Mouse (Mus musculus): Measurements from ENCODE around the gene Slc6a11. TPM values are rescaled to one million over a fixed set of nuclear protein-coding genes. Genes with fewer than 3 reads are reported as not detected.

Slc6a11 gene
- total and polyA plus RNA-seq, 3 experiments, result not detected

DNA sequence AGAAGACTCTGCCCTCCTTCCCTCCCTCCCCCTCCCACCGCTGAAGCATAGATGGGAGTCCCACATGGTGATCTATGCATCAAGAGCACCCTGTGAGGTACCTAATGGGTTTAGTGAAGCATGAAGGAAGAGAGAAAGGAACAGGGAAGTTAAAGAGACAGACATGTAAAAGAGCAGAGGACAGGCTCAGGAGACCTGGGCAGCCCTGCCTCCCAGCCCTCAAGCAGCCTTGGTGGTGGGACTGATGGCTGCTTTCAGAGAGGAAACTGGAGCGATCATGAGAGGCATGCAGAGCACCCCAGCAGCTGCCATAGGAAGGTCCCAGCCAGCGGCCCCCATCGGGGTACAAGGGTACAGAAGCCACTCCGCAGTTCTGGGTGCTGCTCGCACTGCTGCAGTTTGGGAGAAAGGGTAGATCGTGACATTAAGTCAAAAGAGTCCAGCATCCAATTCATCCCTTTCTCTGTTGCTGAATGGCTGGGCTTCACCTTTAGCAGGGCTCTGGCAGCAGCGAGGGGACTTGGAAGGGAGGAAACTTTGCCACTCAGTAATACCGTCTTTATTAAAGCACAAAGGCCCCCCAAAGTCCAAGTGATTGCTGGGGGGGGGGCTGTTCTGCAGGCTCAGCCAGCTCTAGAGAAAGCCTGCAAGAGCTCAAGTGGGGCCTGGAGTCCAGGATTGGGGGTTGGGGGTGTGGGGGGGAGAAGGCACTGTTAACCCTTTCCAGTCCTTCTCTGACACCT, 43.5 kb downstream of the Slc6a11 start:
- TF ChIP-seq USF1 (IDR thresholded peaks at IDR 0.05; ENCODE audit: low read depth, low read length), result no peak
- no peak for TF ChIP-seq ETS1 (IDR thresholded peaks at IDR 0.05; ENCODE audit: low read depth, low read length)
- Histone ChIP-seq H3K27me3 (ENCODE audit: control insufficient read depth in 1 of 2, insufficient read depth in 2 of 2, low read length in 2 of 2) (no peaks in the 10 kb centered on the region), H3K27ac (ENCODE audit: control insufficient read depth, low read depth, low read length) (no peak overlapping the region), H3K4me1 (ENCODE audit: control insufficient read depth in 1 of 2, insufficient read depth in 2 of 2, low read length in 2 of 2) (no peaks in the 10 kb centered on the region), H3K4me3 (ENCODE audit: control insufficient read depth in 1 of 2, insufficient read depth in 1 of 2, low read depth in 2 of 2, low read length in 2 of 2) (no peak overlapping the region), H3K79me2 (ENCODE audit: control insufficient read depth, insufficient read depth, low read length, poor library complexity) (no peaks in the 10 kb centered on the region), H3K9me3 (replicated peaks; ENCODE audit: insufficient read depth, low read length) (no peaks in the 10 kb centered on the region), H3K36me3 (ENCODE audit: control insufficient read depth in 1 of 2, insufficient read depth in 2 of 2, low read length in 2 of 2) (no peaks in the 10 kb centered on the region), H3K9ac (ENCODE audit: control insufficient read depth, low read depth, low read length, poor library complexity, severe bottlenecking) (no peak overlapping the region)
- DNase-seq (ENCODE audit: low read depth, low spot score), result no peak

DNA sequence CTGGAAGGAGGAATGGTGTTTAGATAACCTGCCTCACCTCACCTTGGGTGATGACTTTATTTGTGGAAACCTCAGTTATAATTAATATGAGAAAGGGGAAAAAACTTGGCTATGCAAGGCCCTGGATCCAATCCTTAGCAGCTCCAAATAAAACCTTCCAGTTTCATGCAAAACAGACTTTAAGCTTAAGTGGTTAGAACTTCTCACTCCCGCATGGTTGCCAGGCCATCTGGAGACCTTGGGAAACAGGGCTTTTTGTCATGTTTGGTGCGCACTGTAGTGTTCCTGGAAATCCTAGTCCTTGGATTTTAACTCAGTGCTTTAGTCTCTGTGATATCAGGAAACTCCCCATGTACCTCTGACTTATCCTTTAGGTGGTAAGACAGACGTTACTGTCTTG, 47.1 kb downstream of the Slc6a11 start:
- Histone ChIP-seq H3K4me1 (ENCODE audit: control insufficient read depth in 1 of 2, insufficient read depth in 2 of 2, low read length in 2 of 2) (no peaks in the 10 kb centered on the region), H3K27me3 (ENCODE audit: control insufficient read depth in 1 of 2, insufficient read depth in 2 of 2, low read length in 2 of 2) (no peaks in the 10 kb centered on the region), H3K79me2 (ENCODE audit: control insufficient read depth, insufficient read depth, low read length, poor library complexity) (no peaks in the 10 kb centered on the region), H3K4me3 (ENCODE audit: control insufficient read depth in 1 of 2, insufficient read depth in 1 of 2, low read depth in 2 of 2, low read length in 2 of 2) (no peak overlapping the region), H3K27ac (ENCODE audit: control insufficient read depth, low read depth, low read length) (no peak overlapping the region), H3K36me3 (ENCODE audit: control insufficient read depth in 1 of 2, insufficient read depth in 2 of 2, low read length in 2 of 2) (no peaks in the 10 kb centered on the region), H3K9ac (ENCODE audit: control insufficient read depth, low read depth, low read length, poor library complexity, severe bottlenecking) (no peak overlapping the region), H3K9me3 (replicated peaks; ENCODE audit: insufficient read depth, low read length) (no peaks in the 10 kb centered on the region)
- DNase-seq (ENCODE audit: low read depth, low spot score), result no peak
- TF ChIP-seq CHD2 (IDR thresholded peaks at IDR 0.05; ENCODE audit: low read length), result no peak
- TF ChIP-seq CHD1 (IDR thresholded peaks at IDR 0.05; ENCODE audit: low read depth, low read length), result no peak
- TF ChIP-seq UBTF (IDR thresholded peaks at IDR 0.05; ENCODE audit: borderline replicate concordance, insufficient read depth, low read depth, low read length), result no peak
- no peak for TF ChIP-seq SIN3A (IDR thresholded peaks at IDR 0.05; ENCODE audit: low read length)
- TF ChIP-seq E2F4 (IDR thresholded peaks at IDR 0.05; ENCODE audit: borderline replicate concordance, low read depth, low read length), result no peak
- TF ChIP-seq ETS1 (IDR thresholded peaks at IDR 0.05; ENCODE audit: low read depth, low read length), result no peak
- TF ChIP-seq MAFK (IDR thresholded peaks at IDR 0.05; ENCODE audit: borderline replicate concordance, low read depth, low read length), result no peak
- TF ChIP-seq POLR2AphosphoS5 (IDR thresholded peaks at IDR 0.05; ENCODE audit: borderline replicate concordance, low read depth, low read length), result no peak
- no peak for TF ChIP-seq POLR2A (IDR thresholded peaks at IDR 0.05; ENCODE audit: control insufficient read depth in 1 of 2, insufficient read depth in 1 of 2, low read depth in 1 of 2, low read length in 2 of 2, poor library complexity in 1 of 2)
- TF ChIP-seq POLR2AphosphoS2 (IDR thresholded peaks at IDR 0.05; ENCODE audit: low read length), result no peak
- no peak for TF ChIP-seq KAT2A (conservative IDR thresholded peaks at IDR 0.05; ENCODE audit: low read depth, low read length)

DNA sequence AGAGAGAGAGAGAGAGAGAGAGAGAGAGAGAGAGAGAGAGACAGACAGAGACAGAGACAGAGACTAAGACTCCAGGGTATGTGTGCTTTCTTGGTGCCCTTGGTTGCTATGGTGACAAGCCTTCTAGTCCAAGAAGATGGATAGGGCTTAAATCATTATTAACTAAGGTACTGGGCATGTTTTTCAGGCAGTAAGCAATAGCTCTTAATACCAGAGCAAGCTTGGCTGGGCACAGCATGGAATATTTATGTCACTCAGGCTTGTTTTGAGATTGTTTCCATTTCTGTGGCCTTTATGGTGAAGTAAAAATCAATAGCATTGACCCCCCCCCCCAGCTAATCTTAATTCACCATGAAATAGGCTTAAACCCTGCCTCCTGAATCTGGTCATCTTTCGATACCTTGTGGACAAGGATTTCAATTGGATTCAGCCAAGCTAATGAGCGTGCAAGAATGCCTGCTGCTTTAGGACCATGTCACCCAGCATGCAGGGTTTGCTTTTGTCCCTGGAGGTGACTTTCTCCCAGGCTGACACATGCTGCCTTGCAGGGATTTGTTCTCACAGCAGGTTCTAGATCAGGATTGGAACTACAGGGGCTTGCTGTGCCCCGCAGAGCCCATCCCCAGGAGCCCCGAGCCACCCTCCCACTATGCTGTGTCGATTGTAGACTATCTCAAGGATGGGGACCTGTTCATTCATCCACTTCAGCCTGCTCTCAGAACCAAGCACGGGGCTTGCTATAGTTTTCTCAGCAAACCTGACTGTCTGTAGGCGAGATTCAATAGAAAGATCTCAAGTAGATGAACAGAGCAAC, 51.5 kb downstream of the Slc6a11 start:
- Histone ChIP-seq H3K4me3 (ENCODE audit: control insufficient read depth in 1 of 2, insufficient read depth in 1 of 2, low read depth in 2 of 2, low read length in 2 of 2) (no peak overlapping the region), H3K9me3 (replicated peaks; ENCODE audit: insufficient read depth, low read length) (no peaks in the 10 kb centered on the region), H3K9ac (ENCODE audit: control insufficient read depth, low read depth, low read length, poor library complexity, severe bottlenecking) (no peak overlapping the region), H3K4me1 (ENCODE audit: control insufficient read depth in 1 of 2, insufficient read depth in 2 of 2, low read length in 2 of 2) (no peaks in the 10 kb centered on the region), H3K79me2 (ENCODE audit: control insufficient read depth, insufficient read depth, low read length, poor library complexity) (no peaks in the 10 kb centered on the region), H3K27ac (ENCODE audit: control insufficient read depth, low read depth, low read length) (no peak overlapping the region), H3K27me3 (ENCODE audit: control insufficient read depth in 1 of 2, insufficient read depth in 2 of 2, low read length in 2 of 2) (no peaks in the 10 kb centered on the region), H3K36me3 (ENCODE audit: control insufficient read depth in 1 of 2, insufficient read depth in 2 of 2, low read length in 2 of 2) (no peaks in the 10 kb centered on the region)
- no peak for DNase-seq (ENCODE audit: low read depth, low spot score)
- TF ChIP-seq GATA1 (IDR thresholded peaks at IDR 0.05; ENCODE audit: low read depth, low read length) (no peak), MAX (IDR thresholded peaks at IDR 0.05; ENCODE audit: low read length) (no peak), E2F4 (IDR thresholded peaks at IDR 0.05; ENCODE audit: borderline replicate concordance, low read depth, low read length) (no peak), CHD2 (IDR thresholded peaks at IDR 0.05; ENCODE audit: low read length) (no peak), TBP (IDR thresholded peaks at IDR 0.05; ENCODE audit: low read depth, low read length) (no peak), SMC3 (IDR thresholded peaks at IDR 0.05; ENCODE audit: low read depth, low read length) (no peak), UBTF (IDR thresholded peaks at IDR 0.05; ENCODE audit: borderline replicate concordance, insufficient read depth, low read depth, low read length) (no peak), MYB (IDR thresholded peaks at IDR 0.05; ENCODE audit: low read depth, low read length) (no peak), MAFK (IDR thresholded peaks at IDR 0.05; ENCODE audit: borderline replicate concordance, low read depth, low read length) (no peak), SIN3A (IDR thresholded peaks at IDR 0.05; ENCODE audit: low read length) (no peak), ZKSCAN1 (IDR thresholded peaks at IDR 0.05; ENCODE audit: low read depth, low read length) (no peak), MYC (IDR thresholded peaks at IDR 0.05; ENCODE audit: low read depth, low read length) (no peak), ZC3H11A (IDR thresholded peaks at IDR 0.05; ENCODE audit: low read depth, low read length) (no peak), JUND (IDR thresholded peaks at IDR 0.05; ENCODE audit: low read depth, low read length) (no peak), CTCF (IDR thresholded peaks at IDR 0.05 in 2 of 3, conservative IDR thresholded peaks at IDR 0.05 in 1 of 3; ENCODE audit: control insufficient read depth in 1 of 3, insufficient read depth in 1 of 3, low read depth in 2 of 3, low read length in 3 of 3, poor library complexity in 1 of 3, severe bottlenecking in 1 of 3) (no peak), USF1 (IDR thresholded peaks at IDR 0.05; ENCODE audit: low read depth, low read length) (no peak), HCFC1 (IDR thresholded peaks at IDR 0.05; ENCODE audit: low read depth, low read length) (no peak)

All from MEL (cell line).